Mouse (Mus musculus) heart, adult 11 months (tissue): ENCODE measurements around the gene Samd5.

Experiments used
- DNase-seq: peaks from one replicate; pipeline ENCODE4 v3.0.0; 2022

The Samd5 gene

GRCm38 (mm10) chr10:9650050-9650825 lies 24.8 kb downstream of the Samd5 start:
- no peak for DNase-seq

DNA sequence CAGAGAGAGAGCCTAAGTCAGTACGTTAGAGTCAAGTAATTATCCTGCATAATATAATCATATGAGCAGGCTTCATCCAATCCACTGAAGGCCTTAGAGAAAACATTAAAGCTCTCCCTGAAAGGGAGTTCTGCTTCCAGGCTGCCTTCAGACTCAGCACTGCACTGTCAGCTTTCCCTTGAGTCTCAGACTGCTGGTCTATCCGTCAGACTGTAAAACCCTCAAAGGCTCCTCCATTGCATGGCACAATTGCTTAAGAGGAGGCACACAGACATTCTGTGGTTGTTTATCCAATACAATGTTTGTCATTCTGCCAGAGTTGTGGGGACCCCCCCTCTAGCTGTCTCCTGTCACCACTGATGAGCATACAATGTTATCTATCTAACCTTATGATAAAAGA lies 26.5 kb downstream of the Samd5 start:
- DNase-seq: no peak

DNA sequence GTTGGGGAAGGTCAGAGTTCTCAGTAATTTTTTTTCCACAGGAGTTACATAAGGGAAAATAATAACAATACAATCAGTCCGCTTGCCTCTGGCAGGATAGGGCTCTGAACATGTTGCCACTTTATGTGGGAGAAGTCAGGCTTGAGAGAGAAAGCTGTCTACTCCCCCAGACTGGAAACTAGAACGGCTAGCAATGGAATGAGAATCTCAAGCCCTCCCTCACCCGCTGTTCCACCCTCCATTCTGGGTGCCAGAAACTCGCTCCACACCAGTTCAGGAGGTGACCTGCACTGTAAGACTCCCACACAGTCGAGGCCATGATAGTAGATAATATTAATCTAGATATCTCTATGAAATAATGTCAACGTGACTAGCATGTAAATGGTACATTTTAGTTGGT lies 27.3 kb downstream of the Samd5 start:
- DNase-seq: peak; percentile 83

GRCm38 (mm10) chr10:9646391-9646790 lies 28.6 kb downstream of the Samd5 start:
- DNase-seq: no peak

GRCm38 (mm10) chr10:9643531-9643930 lies 31.5 kb downstream of the Samd5 start:
- DNase-seq: no peak

- DNase-seq: peak; percentile 91
Observed at GRCm38 (mm10) chr10:9642077-9642476, 32.9 kb downstream of the Samd5 start.

DNA sequence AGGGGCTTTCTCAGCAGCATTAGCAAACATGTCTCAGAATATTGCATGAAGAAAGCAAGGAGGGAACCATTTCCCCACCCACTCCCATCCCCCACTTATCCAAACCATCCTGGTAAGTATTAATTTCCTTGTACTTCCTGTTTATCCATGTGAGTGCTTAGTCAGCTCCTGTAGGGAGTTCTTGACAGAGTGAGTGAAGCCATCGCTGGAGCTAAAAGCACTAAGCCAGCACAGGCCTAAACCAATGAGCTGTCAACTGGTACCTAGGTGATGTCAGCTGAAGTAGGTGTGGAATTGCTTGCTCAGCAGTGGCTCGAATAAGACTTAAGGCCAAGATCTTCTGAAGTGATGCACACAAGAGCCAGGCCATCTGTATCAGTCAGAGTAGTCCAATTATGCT lies 34.3 kb downstream of the Samd5 start:
- DNase-seq: peak; percentile 85

DNA sequence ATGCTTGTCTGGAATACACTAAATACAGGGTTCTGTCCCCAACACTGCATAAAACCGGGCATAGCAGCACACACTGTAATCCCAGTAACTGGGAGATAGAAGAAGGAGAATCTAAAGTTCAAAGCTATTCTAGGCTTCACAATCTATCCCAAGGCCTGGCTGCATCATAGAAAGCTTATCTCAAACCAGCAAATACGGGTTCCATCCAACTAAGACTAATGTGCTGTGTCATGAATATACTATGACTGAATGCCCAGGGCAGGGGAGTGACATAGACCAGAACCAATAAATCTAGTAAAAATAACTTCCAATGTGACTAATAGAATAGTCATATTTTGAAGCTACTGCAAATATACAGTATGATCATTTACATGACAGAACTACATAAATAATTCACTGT lies 35.0 kb downstream of the Samd5 start:
- no peak for DNase-seq

- no peak for DNase-seq
Observed at GRCm38 (mm10) chr10:9625356-9625755, 49.7 kb downstream of the Samd5 start.

DNA sequence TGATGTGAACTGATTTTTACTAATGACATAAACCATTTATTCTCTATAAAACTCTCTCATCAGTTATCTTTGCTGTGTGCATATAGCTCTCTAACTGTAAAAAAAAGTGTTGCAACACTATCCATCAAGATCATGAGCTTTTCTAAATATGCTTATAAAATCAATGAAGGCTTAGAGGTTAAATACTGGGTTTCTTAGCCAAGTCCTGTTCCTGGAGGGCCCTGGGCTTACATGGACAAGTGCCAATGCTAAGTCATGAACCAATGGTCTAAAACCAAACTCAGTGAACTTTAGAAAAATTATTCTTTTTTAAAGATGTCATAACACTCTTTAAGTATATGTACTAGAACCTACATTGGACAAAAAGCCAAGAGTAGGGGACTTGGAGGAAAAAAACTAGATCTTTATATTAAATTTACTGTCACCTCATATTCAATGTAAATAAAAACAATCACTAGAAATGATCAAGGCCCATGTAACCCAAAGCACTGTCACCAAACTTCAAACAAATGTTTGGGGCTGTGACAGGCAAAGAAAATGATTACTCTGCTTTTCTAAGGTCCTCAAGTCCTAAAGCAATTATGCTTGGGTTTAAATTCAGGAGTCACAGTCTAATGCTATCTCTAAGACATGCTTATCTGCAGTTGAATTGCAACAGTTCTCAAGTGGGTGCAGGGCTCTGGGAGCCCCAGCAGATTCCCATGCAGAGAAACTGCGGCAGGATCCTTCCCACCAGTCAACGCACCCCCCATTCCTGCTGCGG lies 52.9 kb downstream of the Samd5 start:
- DNase-seq: no peak

- DNase-seq: no peak
Observed at GRCm38 (mm10) chr10:9621055-9621454, 54.0 kb downstream of the Samd5 start.

- DNase-seq: no peak
Observed at GRCm38 (mm10) chr10:9615009-9615408, 60.0 kb downstream of the Samd5 start.

DNA sequence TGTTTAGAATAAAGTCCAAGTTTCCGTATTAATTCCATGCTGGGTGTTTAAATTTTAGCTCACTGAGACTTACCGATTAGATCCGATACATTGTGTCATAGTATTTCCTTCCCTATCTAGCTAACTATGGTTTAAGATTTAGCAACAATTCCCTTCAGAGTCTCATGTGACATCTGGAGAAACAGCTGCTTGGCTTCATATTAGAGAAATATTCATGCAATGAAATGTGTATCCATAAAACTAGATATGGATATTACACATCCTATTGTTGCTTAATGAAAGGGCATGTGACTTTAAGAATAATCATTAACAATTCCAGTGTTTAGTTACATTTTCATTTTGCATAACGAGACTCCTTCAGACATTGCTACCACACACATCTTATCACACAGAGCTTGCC lies 66.2 kb downstream of the Samd5 start:
- DNase-seq: no peak

GRCm38 (mm10) chr10:9607155-9607554 lies 67.9 kb downstream of the Samd5 start:
- DNase-seq: no peak

- peak; percentile 90 for DNase-seq
Observed at GRCm38 (mm10) chr10:9605635-9606034, 69.4 kb downstream of the Samd5 start.

- no peak for DNase-seq
Observed at GRCm38 (mm10) chr10:9603290-9603689, 71.7 kb downstream of the Samd5 start.

- DNase-seq: peak; percentile 96
Observed at GRCm38 (mm10) chr10:9602845-9603244, 72.2 kb downstream of the Samd5 start.

- no peak for DNase-seq
Observed at GRCm38 (mm10) chr10:9602389-9602788, 72.6 kb downstream of the Samd5 start.

DNA sequence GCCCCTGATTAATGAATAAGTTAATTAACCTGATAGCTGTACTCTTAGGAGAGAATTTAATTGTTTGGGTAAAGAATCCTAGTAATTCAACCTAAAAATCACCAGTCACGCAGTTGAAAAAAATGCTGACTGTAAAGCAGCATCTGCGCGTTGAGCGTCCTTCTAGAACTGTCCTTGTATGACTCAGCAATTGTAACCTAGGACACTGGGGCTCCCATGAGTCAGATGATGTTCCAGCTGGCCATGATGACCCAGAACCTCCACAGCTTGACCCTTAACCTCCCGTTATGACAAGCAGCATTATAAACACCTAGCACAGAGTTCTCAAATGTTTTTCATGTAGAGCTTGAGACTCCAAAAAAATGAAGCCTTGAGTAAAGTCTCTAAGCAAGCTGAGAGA lies 78.8 kb downstream of the Samd5 start:
- no peak for DNase-seq

DNA sequence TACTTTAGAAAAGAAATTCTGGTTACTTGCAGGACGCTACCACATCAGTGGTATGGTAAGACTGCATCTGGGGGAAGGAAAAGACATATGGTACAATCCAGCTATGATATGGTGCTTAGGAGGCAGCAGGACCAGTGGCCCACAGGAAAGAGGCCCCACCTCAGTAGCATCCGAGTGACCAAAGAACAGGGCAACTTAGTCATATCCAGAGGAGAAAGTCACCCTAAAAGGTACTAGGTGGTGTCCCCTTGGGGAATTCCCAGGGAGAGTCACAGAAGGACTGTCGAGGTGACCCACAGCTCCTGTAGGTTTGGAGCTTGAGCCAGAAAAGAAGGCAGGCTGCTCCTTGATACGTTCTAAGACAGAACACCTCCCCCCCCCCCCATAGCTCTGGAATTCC lies 80.3 kb downstream of the Samd5 start:
- no peak for DNase-seq

DNA sequence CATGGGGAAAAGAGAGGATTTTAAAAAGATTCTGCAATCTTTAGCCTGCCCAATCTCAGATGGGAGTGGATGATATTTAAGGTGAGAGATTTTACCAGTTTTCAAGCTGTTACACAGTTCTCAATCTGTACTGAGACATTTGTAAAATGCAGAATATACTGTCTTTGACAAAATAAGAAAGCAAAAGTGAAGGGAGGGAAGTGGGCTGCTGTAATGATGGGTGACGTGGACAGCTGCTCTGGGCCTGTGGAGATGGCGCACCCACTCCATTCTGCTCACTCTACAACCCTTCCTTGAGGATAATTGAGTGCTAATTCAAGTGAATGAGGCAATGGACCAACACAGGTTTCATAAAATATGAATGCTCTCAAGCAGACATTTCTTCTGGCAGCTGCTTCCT lies 84.4 kb downstream of the Samd5 start:
- DNase-seq: no peak

DNA sequence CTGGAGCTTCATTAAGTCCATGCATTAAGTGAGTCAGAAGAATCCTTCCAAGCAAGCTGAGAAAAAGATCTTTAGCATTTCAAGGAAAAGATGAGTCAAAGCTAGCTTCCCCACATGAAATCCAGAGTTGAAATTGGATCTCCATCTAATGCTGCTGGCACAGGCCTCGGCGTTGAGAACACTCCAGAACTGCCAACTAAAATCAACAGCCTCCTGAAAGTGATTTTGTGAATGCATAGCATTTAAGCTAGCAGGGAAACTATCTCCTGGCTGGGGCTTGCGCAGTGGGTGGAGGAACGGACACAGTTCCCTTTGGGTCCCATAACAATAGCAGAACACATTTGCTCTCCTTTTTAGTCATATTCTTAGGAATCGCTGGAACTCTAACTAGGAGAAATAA lies 88.7 kb downstream of the Samd5 start:
- DNase-seq: no peak

DNA sequence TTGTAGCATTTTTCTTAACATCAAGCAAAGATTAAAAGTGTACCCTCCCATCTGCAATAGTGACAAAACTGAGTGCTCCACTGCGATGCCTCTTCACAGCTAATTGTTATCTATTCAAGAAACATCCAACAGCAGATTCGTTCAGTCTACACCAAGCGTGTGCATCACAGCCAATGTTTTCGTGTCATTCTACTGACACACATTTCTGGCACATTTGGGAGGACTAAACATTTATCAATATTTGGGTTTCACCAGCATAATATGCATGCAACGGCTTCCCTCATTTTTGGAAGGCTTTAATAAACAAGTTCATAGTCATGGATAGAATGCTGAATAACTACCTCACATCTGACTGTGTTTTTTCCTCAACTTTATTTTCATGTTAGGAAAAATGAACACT lies 95.6 kb downstream of the Samd5 start:
- DNase-seq: no peak

- DNase-seq: peak; percentile 83
Observed at GRCm38 (mm10) chr10:9575605-9576004, 99.4 kb downstream of the Samd5 start.

DNA sequence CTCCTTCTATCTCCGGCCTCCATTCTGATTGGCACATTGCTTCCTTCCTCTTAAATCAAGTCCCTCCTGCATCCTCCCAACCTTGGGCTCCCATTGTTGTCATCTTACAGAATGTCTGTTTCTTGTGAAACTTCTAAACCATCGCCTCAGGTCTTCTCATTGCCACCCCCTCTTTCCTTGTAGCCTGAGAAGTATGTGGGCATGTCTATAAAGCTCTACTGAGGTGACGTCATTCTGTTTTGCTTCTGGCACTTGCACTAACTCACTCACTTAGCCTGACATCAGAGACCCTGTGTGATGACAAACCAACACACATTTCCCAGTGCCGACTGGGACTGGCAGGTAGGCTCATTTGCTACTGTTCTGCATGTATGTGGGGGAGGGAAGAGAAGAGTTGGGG lies 100.9 kb downstream of the Samd5 start:
- no peak for DNase-seq
